ENCODE assay signal across 20 mouse cellular contexts in genomic region chr16:57694694-57695093, GRCm38 (mm10). TPM values are rescaled to one million over a fixed set of nuclear protein-coding genes. Genes with fewer than 3 reads are reported as not detected.
DNase-seq lines count a peak whose midpoint lies in the region; ATAC-seq and TF ChIP-seq lines count a peak whose summit lies in the region.
"Had no signal": no experiment of that assay in that cellular context is flagged by ENCODE, and none has a peak within 500 bp of the region (broad histone marks: within the 10 kb centered on the region; RNA-seq: fewer than 3 reads in every experiment).

No protein-coding gene starts in this region.

- H3K4me1 ChIP-seq in forebrain, embryonic 14.5 days (ENCODE audit: control insufficient read depth, insufficient read depth, low read length) = no peaks in the 10 kb centered on the region
- H3K4me1 ChIP-seq in forebrain, embryonic 13.5 days = no peaks in the 10 kb centered on the region
- H3K4me1 ChIP-seq in midbrain, embryonic 11.5 days (ENCODE audit: control insufficient read depth, insufficient read depth, low read length) = no peaks in the 10 kb centered on the region
- no peaks in the 10 kb centered on the region for H3K4me1 ChIP-seq in midbrain, postnatal 0 days (ENCODE audit: insufficient read depth, low read length)
- H3K4me1 ChIP-seq in limb, embryonic 14.5 days (ENCODE audit: control insufficient read depth, insufficient read depth, low read length) = peaks cover 9% of the 10 kb centered on the region
- H3K4me1 ChIP-seq: embryonic facial prominence, embryonic 15.5 days; heart, embryonic 12.5 days; hindbrain, embryonic 15.5 days had no signal

- intact Hi-C loops in heart, postnatal 14 days (cut with DNase I) = no loop called here

- TF ChIP-seq CTCF in midbrain, postnatal 0 days (IDR thresholded peaks at IDR 0.05) = no peak

- ATAC-seq in forebrain, embryonic 14.5 days = no peak
- no peak; the same call in 1 of the 2 replicates for ATAC-seq in forebrain, embryonic 13.5 days
- ATAC-seq in midbrain, embryonic 11.5 days (ENCODE audit: low FRiP score) = peak; percentile 62; the same call in 1 of the 2 replicates
- ATAC-seq in midbrain, postnatal 0 days (ENCODE audit: low FRiP score) = no peak
- ATAC-seq in limb, embryonic 14.5 days (ENCODE audit: low FRiP score, low read depth) = peak; percentile 57; the same call in 1 of the 2 replicates
- ATAC-seq: inflammation-experienced regulatory T-cells, adult 6 months had no signal

- no peak overlapping the region for H3K9ac ChIP-seq in forebrain, embryonic 14.5 days (ENCODE audit: low read length)
- no peak overlapping the region for H3K9ac ChIP-seq in forebrain, embryonic 13.5 days
- H3K9ac ChIP-seq in midbrain, embryonic 11.5 days (ENCODE audit: low read length) = no peak overlapping the region
- H3K9ac ChIP-seq in midbrain, postnatal 0 days (replicated peaks; ENCODE audit: low read length, poor library complexity, severe bottlenecking) = no peak overlapping the region
- no peak overlapping the region for H3K9ac ChIP-seq in limb, embryonic 14.5 days (ENCODE audit: low read depth, low read length, severe bottlenecking)
- H3K9ac ChIP-seq: embryonic facial prominence, embryonic 15.5 days; heart, embryonic 12.5 days; hindbrain, embryonic 15.5 days had no signal

- no peak overlapping the region for H3K4me2 ChIP-seq in forebrain, embryonic 14.5 days (ENCODE audit: low read length)
- no peak overlapping the region for H3K4me2 ChIP-seq in forebrain, embryonic 13.5 days
- no peak overlapping the region for H3K4me2 ChIP-seq in midbrain, embryonic 11.5 days
- no peak overlapping the region for H3K4me2 ChIP-seq in midbrain, postnatal 0 days (ENCODE audit: low read depth, low read length, poor library complexity, severe bottlenecking)
- H3K4me2 ChIP-seq in limb, embryonic 14.5 days (replicated peaks; ENCODE audit: low read depth, low read length, severe bottlenecking) = no peak overlapping the region
- H3K4me2 ChIP-seq: embryonic facial prominence, embryonic 15.5 days; heart, embryonic 12.5 days; hindbrain, embryonic 15.5 days had no signal

- H3K36me3 ChIP-seq in forebrain, embryonic 14.5 days (ENCODE audit: control insufficient read depth, insufficient read depth, low read length) = no peaks in the 10 kb centered on the region
- H3K36me3 ChIP-seq in forebrain, embryonic 13.5 days (ENCODE audit: poor library complexity, severe bottlenecking) = no peaks in the 10 kb centered on the region
- H3K36me3 ChIP-seq in midbrain, embryonic 11.5 days (ENCODE audit: control insufficient read depth, insufficient read depth, low read length) = no peaks in the 10 kb centered on the region
- H3K36me3 ChIP-seq in midbrain, postnatal 0 days (ENCODE audit: insufficient read depth, low read length) = no peaks in the 10 kb centered on the region
- H3K36me3 ChIP-seq in limb, embryonic 14.5 days (ENCODE audit: control insufficient read depth, insufficient read depth, low read length) = no peaks in the 10 kb centered on the region
- H3K36me3 ChIP-seq: embryonic facial prominence, embryonic 15.5 days; forebrain, embryonic 10.5 days; heart, embryonic 12.5 days; hindbrain, embryonic 15.5 days had no signal

- no peaks in the 10 kb centered on the region for H3K9me3 ChIP-seq in forebrain, embryonic 14.5 days (replicated peaks; ENCODE audit: control insufficient read depth, low read length)
- no peaks in the 10 kb centered on the region; the same call in 1 of the 2 replicates for H3K9me3 ChIP-seq in forebrain, embryonic 13.5 days (replicated peaks)
- no peaks in the 10 kb centered on the region for H3K9me3 ChIP-seq in midbrain, embryonic 11.5 days (ENCODE audit: control insufficient read depth, low read length)
- no peaks in the 10 kb centered on the region for H3K9me3 ChIP-seq in midbrain, postnatal 0 days (ENCODE audit: low read length)
- H3K9me3 ChIP-seq in limb, embryonic 14.5 days (ENCODE audit: control insufficient read depth, low read length) = no peaks in the 10 kb centered on the region
- H3K9me3 ChIP-seq: embryonic facial prominence, embryonic 15.5 days; forebrain, embryonic 10.5 days; heart, embryonic 12.5 days; hindbrain, embryonic 15.5 days had no signal

- no peaks in the 10 kb centered on the region for H3K27me3 ChIP-seq in forebrain, embryonic 14.5 days (replicated peaks; ENCODE audit: control insufficient read depth, insufficient read depth, low read length)
- no peaks in the 10 kb centered on the region for H3K27me3 ChIP-seq in forebrain, embryonic 13.5 days
- H3K27me3 ChIP-seq in midbrain, embryonic 11.5 days (ENCODE audit: control insufficient read depth, insufficient read depth, low read length) = no peaks in the 10 kb centered on the region
- no peaks in the 10 kb centered on the region for H3K27me3 ChIP-seq in midbrain, postnatal 0 days (ENCODE audit: insufficient read depth, low read length)
- no peaks in the 10 kb centered on the region for H3K27me3 ChIP-seq in limb, embryonic 14.5 days (ENCODE audit: control insufficient read depth, insufficient read depth, low read length)
- H3K27me3 ChIP-seq: embryonic facial prominence, embryonic 15.5 days; heart, embryonic 12.5 days; hindbrain, embryonic 15.5 days had no signal

- TF ChIP-seq POLR2A in limb, embryonic 14.5 days (IDR thresholded peaks at IDR 0.05; ENCODE audit: borderline replicate concordance, extremely low read depth, insufficient read depth, insufficient read length) = no peak

- DNase-seq in forebrain, embryonic 14.5 days (ENCODE audit: low spot score) = peak; percentile 16
- no peak for DNase-seq in midbrain, embryonic 11.5 days (ENCODE audit: low spot score, missing footprints)
- DNase-seq in midbrain, postnatal 0 days (ENCODE audit: low spot score) = no peak
- DNase-seq in hindlimb bud, embryonic 11.5 days (ENCODE audit: extremely low spot score, low read depth, low spot score) = peak; percentile 49
- DNase-seq in limb, embryonic 14.5 days (ENCODE audit: low spot score) = peak; percentile 71
- DNase-seq in heart, postnatal 14 days = no peak
- DNase-seq: adrenal gland, adult 2 months; adrenal gland, postnatal 25 days; cerebellum, adult 2 months; cerebellum, postnatal 14 days; gastrocnemius, postnatal 14 days; heart, postnatal 36 days had no signal

- WGBS in forebrain, embryonic 14.5 days = 0% methylated on average over 1 of the region's 1 CpGs
- WGBS in forebrain, embryonic 13.5 days = 9% methylated on average over 1 of the region's 1 CpGs
- WGBS in midbrain, embryonic 11.5 days = 19% methylated on average over 1 of the region's 1 CpGs
- WGBS in midbrain, postnatal 0 days = 11% methylated on average over 1 of the region's 1 CpGs
- WGBS in limb, embryonic 14.5 days = 22% methylated on average over 1 of the region's 1 CpGs

- no peak overlapping the region for H3K27ac ChIP-seq in forebrain, embryonic 14.5 days (ENCODE audit: low read depth, low read length)
- H3K27ac ChIP-seq in forebrain, embryonic 13.5 days = no peak overlapping the region
- no peak overlapping the region for H3K27ac ChIP-seq in midbrain, embryonic 11.5 days (ENCODE audit: low read depth, low read length)
- no peak overlapping the region for H3K27ac ChIP-seq in midbrain, postnatal 0 days (ENCODE audit: low read depth, low read length)
- H3K27ac ChIP-seq in limb, embryonic 14.5 days (replicated peaks; ENCODE audit: low read depth, low read length) = no peak overlapping the region
- H3K27ac ChIP-seq: embryonic facial prominence, embryonic 15.5 days; forebrain, embryonic 10.5 days; hindbrain, embryonic 15.5 days had no signal

- no peak overlapping the region for H3K4me3 ChIP-seq in forebrain, embryonic 14.5 days (ENCODE audit: low read depth, low read length)
- H3K4me3 ChIP-seq in forebrain, embryonic 13.5 days = no peak overlapping the region
- H3K4me3 ChIP-seq in midbrain, embryonic 11.5 days (ENCODE audit: low read depth, low read length) = no peak overlapping the region
- no peak overlapping the region for H3K4me3 ChIP-seq in midbrain, postnatal 0 days (ENCODE audit: low read depth, low read length)
- no peak overlapping the region for H3K4me3 ChIP-seq in limb, embryonic 14.5 days (replicated peaks; ENCODE audit: low read length)
- H3K4me3 ChIP-seq: embryonic facial prominence, embryonic 15.5 days; erythroblast, embryonic 14.5 days; forebrain, embryonic 10.5 days; heart, embryonic 12.5 days; hindbrain, embryonic 15.5 days had no signal

RNA-seq across cellular contexts. Expression of gene Col8a1, which starts 59.8 kb away (rescaled TPM):
- polyA plus RNA-seq in forebrain, embryonic 14.5 days (2014; fragmentation: Nextera tagmentation; extraction: Ambion mirVana) = 0.73 and 1.0 TPM in 2 replicates
- 1.0 and 1.1 TPM in 2 replicates for polyA plus RNA-seq in forebrain, embryonic 13.5 days (2015; fragmentation: Nextera tagmentation; extraction: Ambion mirVana)
- 1.1 TPM in 2 replicates for polyA plus RNA-seq in midbrain, embryonic 11.5 days (2014; fragmentation: Nextera tagmentation; extraction: Ambion mirVana)
- 6.9 and 7.6 TPM in 2 replicates for total RNA-seq in midbrain, postnatal 0 days (2014; rRNA removed)
- polyA plus RNA-seq in midbrain, postnatal 0 days (2015; fragmentation: Nextera tagmentation; extraction: Ambion mirVana) = 3.0 and 5.2 TPM in 2 replicates
- 10.0 and 10.2 TPM in 2 replicates for polyA plus RNA-seq in limb, embryonic 14.5 days (2012; rRNA removed)
- 22.5 and 23.8 TPM in 2 replicates for polyA plus RNA-seq in limb, embryonic 14.5 days (2014; fragmentation: Nextera tagmentation; extraction: Ambion mirVana)
- total RNA-seq in heart, postnatal 14 days (2021) = 1 to 10 TPM; 8.0 to 9.3 TPM
- total RNA-seq: common myeloid progenitor, adult 5-6 weeks had no signal
- polyA plus RNA-seq: erythroblast, embryonic 14.5 days had no signal

Comparison
In these comparisons a context has a peak if more than half of its experiments do, and no peak if none do; other contexts are left out.
1. ATAC-seq: peak in midbrain, embryonic 11.5 days (single experiment) and limb, embryonic 14.5 days (single experiment); none in forebrain, embryonic 14.5 days (single experiment), forebrain, embryonic 13.5 days (single experiment) and midbrain, postnatal 0 days (single experiment).
2. DNase-seq: peak in forebrain, embryonic 14.5 days (single experiment), hindlimb bud, embryonic 11.5 days (single experiment) and limb, embryonic 14.5 days (single experiment); none in midbrain, embryonic 11.5 days (single experiment), midbrain, postnatal 0 days (single experiment) and heart, postnatal 14 days (0 of 2).